Mouse (Mus musculus): ENCODE measurements around the gene Dnaaf3.
A peak's percentile ranks its signal among the peaks of the same experiment; 100 is the strongest.

Dnaaf3 gene

GRCm38 (mm10) chr7:4498251-4498650 lies 34.0 kb downstream of the Dnaaf3 start:
- no peak for DNase-seq

GRCm38 (mm10) chr7:4497271-4497903 lies 34.9 kb downstream of the Dnaaf3 start:
- no peak for DNase-seq

GRCm38 (mm10) chr7:4496468-4496867 lies 35.8 kb downstream of the Dnaaf3 start:
- DNase-seq = no peak

- DNase-seq = no peak
Observed at GRCm38 (mm10) chr7:4493991-4494390, 38.3 kb downstream of the Dnaaf3 start.

GRCm38 (mm10) chr7:4492284-4493224 lies 39.7 kb downstream of the Dnaaf3 start:
- peak in 1 of 2 experiments; percentile 18 for DNase-seq

- DNase-seq = no peak
Observed at GRCm38 (mm10) chr7:4491308-4491707, 40.9 kb downstream of the Dnaaf3 start.

GRCm38 (mm10) chr7:4482281-4482680 lies 50.0 kb downstream of the Dnaaf3 start:
- no peak for DNase-seq

- DNase-seq = peak; percentile 54 to 60
Observed at GRCm38 (mm10) chr7:4479674-4480073, 52.6 kb downstream of the Dnaaf3 start.

GRCm38 (mm10) chr7:4478796-4479291 lies 53.4 kb downstream of the Dnaaf3 start:
- no peak for DNase-seq

- peak; percentile 71 to 74 for DNase-seq
Observed at GRCm38 (mm10) chr7:4478021-4478795, 54.0 kb downstream of the Dnaaf3 start.

- DNase-seq = no peak
Observed at GRCm38 (mm10) chr7:4473940-4474339, 58.3 kb downstream of the Dnaaf3 start.

Data from cerebellum, postnatal 36 days (tissue).